Mouse (Mus musculus) heart, postnatal 0 days (tissue): ENCODE measurements around the gene Tmem126b.

ENCODE experiments used
- CTCF ChIP-seq: IDR thresholded peaks from 2 replicates; pipeline ENCODE4 v1.5.1; 2016; ENCODE audit warnings: antibody characterized with exemption, control low read depth, low read depth
- EP300 ChIP-seq: IDR thresholded peaks from 2 replicates; pipeline ENCODE4 v1.6.1; 2016; ENCODE audit warnings: antibody characterized with exemption, low read depth

GRCm38 (mm10) chr7:90442070-90442469 is 33.7 kb downstream of the Tmem126b start:
- TF ChIP-seq CTCF (no peak), EP300 (no peak)
